Mouse (Mus musculus) mouse embryonic stem cell (cell line): ENCODE measurements around the gene Tns4.

Source experiments
- in situ Hi-C, 2 experiments: fragments of 300-500 bp; cut with MboI; formaldehyde crosslinking; loops; 1 replicate in 1 of 2; 3 replicates in 1 of 2; pipeline ENCODE4 v1.14.3; 2019 to 2020; ENCODE audit warnings: low sequenced_read_pairs in 2 of 2, low pct_unique_long_range_greater_than_20kb in 1 of 2, mixed read lengths in 1 of 2; ENCODE audit not compliant: unreplicated experiment in 1 of 2

The Tns4 gene

GRCm38 (mm10) chr11:99098924-99099323, 9.8 kb upstream of the Tns4 start:
- in situ Hi-C loops = no loop called here

GRCm38 (mm10) chr11:99096996-99097774, 8.1 kb upstream of the Tns4 start:
- in situ Hi-C loops = no loop called here

- in situ Hi-C loops = no loop called here
These were observed 7.3 kb upstream of the Tns4 start for GRCm38 (mm10) chr11:99096417-99096816.

- in situ Hi-C loops = no loop called here
These were observed 6.7 kb upstream of the Tns4 start for GRCm38 (mm10) chr11:99095759-99096158.

GRCm38 (mm10) chr11:99094911-99095676, 6.0 kb upstream of the Tns4 start:
- in situ Hi-C loops = no loop called here

GRCm38 (mm10) chr11:99093740-99094139, 4.6 kb upstream of the Tns4 start:
- in situ Hi-C loops = no loop called here

- in situ Hi-C loops = no loop called here
These were observed 2.6 kb upstream of the Tns4 start for GRCm38 (mm10) chr11:99091666-99092065.

GRCm38 (mm10) chr11:99090391-99090790, 1.3 kb upstream of the Tns4 start:
- in situ Hi-C loops = no loop called here

GRCm38 (mm10) chr11:99088486-99088885, 620 bp downstream of the Tns4 start:
- in situ Hi-C loops = no loop called here

GRCm38 (mm10) chr11:99084366-99084765, 4.7 kb downstream of the Tns4 start:
- in situ Hi-C loops = no loop called here

- in situ Hi-C loops = no loop called here
These were observed 5.6 kb downstream of the Tns4 start for GRCm38 (mm10) chr11:99083516-99083915.

- in situ Hi-C loops = no loop called here
These were observed 7.0 kb downstream of the Tns4 start for GRCm38 (mm10) chr11:99082098-99082497.

- in situ Hi-C loops = no loop called here
These were observed 7.5 kb downstream of the Tns4 start for GRCm38 (mm10) chr11:99081566-99081965.

- in situ Hi-C loops = no loop called here
These were observed 8.1 kb downstream of the Tns4 start for GRCm38 (mm10) chr11:99080902-99081543.

- in situ Hi-C loops = no loop called here
These were observed 11.2 kb downstream of the Tns4 start for GRCm38 (mm10) chr11:99077869-99078268.

GRCm38 (mm10) chr11:99076744-99077319, 12.3 kb downstream of the Tns4 start:
- in situ Hi-C loops = no loop called here

GRCm38 (mm10) chr11:99073781-99074180, 15.3 kb downstream of the Tns4 start:
- in situ Hi-C loops = no loop called here

GRCm38 (mm10) chr11:99071866-99072265, 17.2 kb downstream of the Tns4 start:
- in situ Hi-C loops = no loop called here

GRCm38 (mm10) chr11:99068455-99068854, 20.7 kb downstream of the Tns4 start:
- in situ Hi-C loops = no loop called here
